Mouse (Mus musculus) R1 (cell line): ENCODE measurements around the gene Cblc.

Experiments used
- DNase-seq: peaks from one replicate; pipeline ENCODE4 v3.0.0-alpha.2; 2018; ENCODE audit warnings: low read depth, low spot score

Cblc gene

GRCm38 (mm10) chr7:19751070-19751383 lies 45.6 kb downstream of the Cblc start:
- DNase-seq, result no peak

- DNase-seq, result peak; percentile 90
Observed at GRCm38 (mm10) chr7:19750217-19751069, 46.2 kb downstream of the Cblc start, which contains the start of gene Nectin2. Nectin2 (minus strand) TSS chr7:19750483.

GRCm38 (mm10) chr7:19749389-19750216 lies 47.0 kb downstream of the Cblc start:
- DNase-seq, result peak; percentile 99

GRCm38 (mm10) chr7:19748219-19749195 lies 48.1 kb downstream of the Cblc start:
- peak; percentile 77 for DNase-seq

DNA sequence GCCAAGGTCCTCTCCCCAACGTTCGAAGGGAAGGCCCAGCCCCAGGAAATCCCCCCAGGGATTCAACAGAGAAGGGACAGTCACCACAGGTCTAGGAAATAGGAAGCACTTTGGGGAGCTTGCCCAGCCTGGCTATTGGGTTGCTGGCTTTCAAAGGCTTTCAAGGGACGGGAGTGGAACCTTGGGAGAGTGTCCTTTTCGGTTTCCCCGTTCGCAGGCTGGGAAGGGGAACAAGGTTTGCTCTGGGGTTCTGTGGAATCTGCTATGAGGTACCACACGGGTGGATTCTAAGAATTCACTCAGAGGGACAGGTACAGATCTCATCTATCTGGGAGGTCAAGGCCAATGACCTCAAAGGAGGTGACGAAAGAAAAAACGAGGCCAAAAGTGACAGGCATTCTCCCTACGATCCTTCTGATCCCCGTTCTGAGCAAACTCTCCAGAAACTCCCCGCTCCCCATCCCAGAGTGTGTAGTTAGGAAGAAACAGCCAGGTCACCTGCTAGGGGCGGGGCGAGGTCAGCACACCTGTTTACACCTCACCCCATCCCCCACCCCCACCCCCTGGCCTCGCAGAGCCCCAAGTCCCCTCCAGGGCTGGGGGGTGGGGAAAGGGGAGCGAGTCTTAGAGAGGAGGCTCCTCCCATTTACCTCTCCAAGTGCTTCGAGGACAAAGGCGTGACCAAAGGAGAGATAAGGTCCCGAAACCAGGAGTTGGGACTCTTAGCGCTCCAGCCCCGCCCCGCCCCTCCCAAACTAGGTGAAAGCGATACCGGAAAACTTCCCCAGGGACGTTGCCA lies 49.0 kb downstream of the Cblc start:
- peak; percentile 97 for DNase-seq

DNA sequence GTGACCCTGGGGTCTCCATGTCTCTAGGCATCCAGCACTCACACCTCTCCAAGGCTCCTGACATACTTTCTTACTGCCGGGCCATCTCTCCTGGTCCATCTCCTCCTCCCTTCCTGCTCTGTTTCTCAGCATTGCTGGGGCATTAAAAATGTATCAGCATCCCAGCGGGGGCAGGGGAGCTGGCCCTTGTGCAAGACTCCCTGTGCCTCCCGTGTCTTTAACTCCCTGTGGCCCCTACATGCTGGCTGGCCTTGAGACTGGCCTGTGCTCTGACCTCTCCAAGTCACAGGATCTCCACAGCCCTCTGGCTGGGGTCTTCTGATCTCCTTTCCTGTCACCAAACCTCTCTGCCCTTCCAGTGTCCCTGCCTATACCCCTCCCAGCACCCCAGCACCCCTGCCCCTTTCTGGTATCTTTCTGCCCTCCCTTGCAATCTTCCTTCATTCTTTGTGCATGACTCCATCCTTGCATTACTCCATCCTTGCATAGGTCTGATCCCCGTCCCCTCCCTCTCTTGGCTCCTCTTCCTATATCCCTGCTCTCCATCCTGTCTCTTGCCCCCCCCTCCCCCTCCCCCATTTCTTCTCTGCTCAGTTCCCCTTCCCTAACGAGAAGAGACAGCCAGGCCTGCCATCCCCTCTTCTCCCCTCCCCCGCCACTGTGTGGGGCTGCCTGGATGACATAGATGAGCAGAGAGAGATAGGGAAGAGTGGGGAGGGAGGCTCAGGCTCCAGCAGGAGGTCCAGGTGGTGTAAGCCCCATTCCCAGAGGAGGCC lies 50.0 kb downstream of the Cblc start:
- DNase-seq, result peak; percentile 46

DNA sequence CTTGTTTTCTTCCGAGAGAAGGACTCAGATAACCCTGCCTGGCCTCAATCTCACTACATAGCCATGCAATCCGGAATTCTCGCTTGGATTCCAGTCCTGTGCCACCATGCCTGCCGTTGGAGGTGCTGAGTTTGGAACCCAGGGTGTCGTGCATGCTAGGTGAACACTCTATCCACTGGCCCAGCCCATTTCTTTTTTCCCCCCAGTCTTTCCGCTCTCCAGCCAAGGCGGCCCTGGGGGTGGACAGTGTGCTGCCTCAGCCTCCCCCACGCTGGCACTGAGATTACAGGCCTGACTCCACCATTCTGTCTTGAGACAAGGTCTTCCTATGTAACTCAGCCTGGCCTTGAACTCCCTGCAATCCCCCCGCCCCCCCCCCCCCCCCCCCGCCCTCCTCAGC lies 50.6 kb downstream of the Cblc start:
- no peak for DNase-seq

GRCm38 (mm10) chr7:19744590-19745385 lies 51.8 kb downstream of the Cblc start:
- DNase-seq, result peak; percentile 37

GRCm38 (mm10) chr7:19743791-19744190 lies 52.8 kb downstream of the Cblc start:
- DNase-seq, result no peak

DNA sequence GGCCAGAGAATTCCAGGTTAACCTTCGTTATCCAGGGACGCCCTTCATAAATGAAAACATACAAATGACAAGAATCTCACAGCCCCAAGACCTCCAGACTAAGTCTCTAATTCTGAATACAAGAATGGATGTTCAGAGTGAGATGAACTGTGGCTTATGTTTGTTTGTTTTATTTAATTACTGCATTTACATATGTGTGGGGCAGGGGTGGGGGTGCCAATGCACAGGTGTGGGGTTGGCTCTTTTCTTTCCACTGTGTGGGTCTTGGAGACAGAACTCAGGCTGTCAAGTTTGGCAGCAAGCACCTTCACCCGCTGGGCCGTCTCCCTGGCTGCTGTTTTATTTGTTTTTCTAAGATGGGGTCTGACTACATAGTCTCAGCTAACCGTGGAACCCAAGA lies 54.1 kb downstream of the Cblc start:
- DNase-seq, result peak; percentile 72

DNA sequence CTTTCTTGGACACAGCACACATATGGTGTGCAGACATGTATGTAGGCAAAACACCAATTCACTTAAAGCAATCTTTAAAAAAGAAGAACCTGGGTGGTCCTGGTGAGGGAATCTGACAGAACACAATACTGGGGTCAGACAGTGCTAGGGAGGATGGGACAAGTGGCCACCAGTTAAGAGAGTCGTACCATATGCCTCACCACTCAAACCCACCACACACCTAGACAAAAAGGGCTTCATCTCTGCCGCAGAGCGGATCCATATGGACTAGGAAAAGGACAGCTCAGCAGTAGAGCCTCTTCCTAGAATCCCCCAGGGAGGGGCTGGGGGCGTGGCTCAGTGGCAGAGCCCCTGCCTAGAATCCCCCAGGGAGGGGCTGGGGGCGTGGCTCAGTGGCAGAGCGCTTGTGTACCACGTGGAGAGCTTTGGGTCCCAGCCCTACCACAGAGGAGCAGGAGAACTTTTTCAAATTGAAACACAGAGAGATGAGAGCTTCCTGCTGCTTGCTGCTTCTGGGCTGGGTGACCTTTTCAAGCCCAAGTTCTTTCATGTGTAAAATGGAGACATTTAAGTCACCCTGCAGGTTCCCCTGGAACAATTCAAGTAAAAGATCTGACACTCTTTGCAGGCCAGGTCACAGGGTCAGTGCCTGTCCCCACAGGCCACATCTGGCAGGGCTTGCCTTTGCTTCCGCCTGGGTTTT lies 55.1 kb downstream of the Cblc start:
- DNase-seq, result peak; percentile 99

DNA sequence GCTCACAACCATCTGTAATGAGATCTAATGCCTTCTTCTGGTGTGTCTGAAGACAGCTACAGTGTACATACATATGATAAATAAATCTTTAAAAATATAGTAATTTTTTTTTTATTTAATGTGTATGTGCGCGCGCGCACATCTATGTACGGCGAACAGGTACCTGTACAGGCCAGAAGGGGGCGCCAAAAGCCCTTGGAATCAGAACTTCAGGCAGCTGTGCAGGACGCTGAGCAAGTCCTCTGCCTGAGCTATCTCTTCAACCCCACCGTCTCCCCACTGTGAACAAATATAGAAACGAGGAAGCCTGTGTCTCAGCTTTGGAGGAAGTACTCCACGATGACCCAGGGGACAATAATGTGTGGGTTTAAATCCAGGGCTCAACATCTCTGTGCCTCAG lies 56.3 kb downstream of the Cblc start:
- peak; percentile 82 for DNase-seq

GRCm38 (mm10) chr7:19738771-19739170 lies 57.8 kb downstream of the Cblc start:
- peak; percentile 68 for DNase-seq

- DNase-seq, result peak; percentile 26
Observed at GRCm38 (mm10) chr7:19736389-19737057, 60.1 kb downstream of the Cblc start.

- DNase-seq, result peak; percentile 70
Observed at GRCm38 (mm10) chr7:19734178-19734666, 62.4 kb downstream of the Cblc start.
